ENCODE assay signal across 12 mouse cellular contexts in the genomic region with DNA sequence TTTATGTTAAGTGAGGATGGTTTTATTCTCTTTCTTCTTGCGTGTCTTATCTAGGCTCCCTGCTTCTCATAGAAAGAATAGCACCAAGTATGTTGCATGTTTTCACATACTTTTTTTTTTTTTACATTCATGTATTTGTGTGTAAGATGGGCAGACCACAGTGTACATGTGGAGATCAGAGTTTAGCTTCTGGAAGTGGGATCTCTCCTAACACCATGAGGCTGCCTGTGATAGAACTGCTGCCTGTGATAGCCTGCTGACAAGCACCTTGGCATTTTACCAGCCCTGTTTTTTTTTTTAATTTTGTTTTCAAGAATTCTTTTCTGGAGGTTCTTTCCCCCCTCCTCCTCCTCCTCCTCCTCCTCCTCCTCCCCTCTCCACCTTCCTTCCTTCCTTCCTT.
"Had no signal": no experiment of that assay in that cellular context is flagged by ENCODE, and none has a peak within 500 bp of the region (broad histone marks: within the 10 kb centered on the region; RNA-seq: fewer than 3 reads in every experiment).

No protein-coding gene starts in this region.

- H3K4me1 ChIP-seq: lung, embryonic 15.5 days; midbrain, embryonic 13.5 days; midbrain, embryonic 15.5 days; neural tube, embryonic 12.5 days had no signal

- H3K36me3 ChIP-seq: lung, embryonic 15.5 days; midbrain, embryonic 13.5 days; midbrain, embryonic 15.5 days; neural tube, embryonic 12.5 days had no signal

- H3K9ac ChIP-seq: lung, embryonic 15.5 days; midbrain, embryonic 13.5 days; midbrain, embryonic 15.5 days; neural tube, embryonic 12.5 days had no signal

- H3K27ac ChIP-seq: lung, embryonic 15.5 days; macrophage; midbrain, embryonic 13.5 days; midbrain, embryonic 15.5 days; neural tube, embryonic 12.5 days had no signal

- H3K4me3 ChIP-seq: lung, embryonic 15.5 days; midbrain, embryonic 13.5 days; midbrain, embryonic 15.5 days; neural tube, embryonic 12.5 days had no signal

- ATAC-seq: midbrain, embryonic 13.5 days; midbrain, embryonic 15.5 days had no signal

- H3K9me3 ChIP-seq: lung, embryonic 15.5 days; midbrain, embryonic 15.5 days had no signal

- DNase-seq: lung, adult 2 months; lung, postnatal 14 days; lung, postnatal 36 days; right cerebral cortex, postnatal 14 days; thymus, adult 18-20 months; thymus, postnatal 14 days; thymus, postnatal 36 days had no signal

- H3K27me3 ChIP-seq: lung, embryonic 15.5 days; midbrain, embryonic 13.5 days; midbrain, embryonic 15.5 days; neural tube, embryonic 12.5 days had no signal
